Mouse (Mus musculus): ENCODE data around the gene Gm9844. TPM values are rescaled to one million over a fixed set of nuclear protein-coding genes. Genes with fewer than 3 reads are reported as not detected.

Gm9844 gene
- total and polyA plus RNA-seq, 3 experiments: 0.54 to 0.95 TPM; not detected in 1

DNA sequence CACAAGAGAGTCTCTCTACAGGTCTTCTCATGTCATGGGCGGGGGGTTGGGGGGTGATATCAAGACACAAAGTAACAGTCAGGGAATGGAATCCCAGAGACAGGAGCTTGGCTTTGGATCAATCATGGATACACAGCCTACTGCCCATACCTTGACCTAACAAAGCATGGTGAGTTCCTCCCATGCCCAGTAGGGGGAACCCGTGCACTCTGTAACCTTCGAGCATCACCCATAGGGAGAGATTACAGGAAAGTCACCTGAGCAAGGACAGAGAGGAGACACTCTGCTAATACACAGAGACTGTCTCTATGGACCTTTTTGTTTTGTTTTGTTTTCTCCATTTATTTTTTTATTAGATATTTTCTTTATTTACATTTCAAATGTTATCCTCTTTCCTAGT, 44.5 kb upstream of the Gm9844 start (continued):
- TF ChIP-seq JUND (IDR thresholded peaks at IDR 0.05; ENCODE audit: low read depth, low read length): no peak
- no peak for TF ChIP-seq MAFK (IDR thresholded peaks at IDR 0.05; ENCODE audit: borderline replicate concordance, low read depth, low read length)

DNA sequence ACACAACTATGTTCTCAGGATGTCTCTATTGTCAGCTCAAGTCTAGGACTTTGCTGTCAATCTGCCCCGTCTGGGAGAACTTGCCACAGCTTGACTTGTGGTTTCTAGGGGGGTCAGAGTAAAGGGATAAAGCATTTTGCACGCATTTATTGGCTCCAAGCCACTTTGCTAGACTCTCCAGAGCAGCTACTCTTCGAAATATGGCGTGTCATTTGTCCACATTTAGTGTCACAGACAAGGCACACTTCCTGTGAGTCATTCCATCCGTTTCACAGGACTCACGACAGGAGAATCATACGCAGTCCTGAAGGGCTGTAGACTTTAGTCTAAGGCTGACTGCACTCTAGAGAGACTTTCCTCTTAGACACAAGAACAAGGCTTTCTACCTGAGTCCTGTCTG, 37.6 kb upstream of the Gm9844 start:
- Histone ChIP-seq H3K9ac (ENCODE audit: control insufficient read depth, low read depth, low read length, poor library complexity, severe bottlenecking) (no peak overlapping the region), H3K4me1 (ENCODE audit: control insufficient read depth in 1 of 2, insufficient read depth in 2 of 2, low read length in 2 of 2) (no peaks in the 10 kb centered on the region), H3K27me3 (ENCODE audit: control insufficient read depth in 1 of 2, insufficient read depth in 2 of 2, low read length in 2 of 2) (no peaks in the 10 kb centered on the region), H3K79me2 (ENCODE audit: control insufficient read depth, insufficient read depth, low read length, poor library complexity) (no peaks in the 10 kb centered on the region), H3K27ac (ENCODE audit: control insufficient read depth, low read depth, low read length) (no peak overlapping the region), H3K4me3 (ENCODE audit: control insufficient read depth in 1 of 2, insufficient read depth in 1 of 2, low read depth in 2 of 2, low read length in 2 of 2) (no peak overlapping the region), H3K36me3 (ENCODE audit: control insufficient read depth in 1 of 2, insufficient read depth in 2 of 2, low read length in 2 of 2) (no peaks in the 10 kb centered on the region), H3K9me3 (replicated peaks; ENCODE audit: insufficient read depth, low read length) (no peaks in the 10 kb centered on the region)
- TF ChIP-seq ZC3H11A (IDR thresholded peaks at IDR 0.05; ENCODE audit: low read depth, low read length): no peak
- no peak for TF ChIP-seq MAZ (IDR thresholded peaks at IDR 0.05; ENCODE audit: low read depth, low read length)
- no peak for TF ChIP-seq UBTF (IDR thresholded peaks at IDR 0.05; ENCODE audit: borderline replicate concordance, insufficient read depth, low read depth, low read length)
- TF ChIP-seq ZKSCAN1 (IDR thresholded peaks at IDR 0.05; ENCODE audit: low read depth, low read length): no peak
- no peak for TF ChIP-seq JUND (IDR thresholded peaks at IDR 0.05; ENCODE audit: low read depth, low read length)
- no peak for TF ChIP-seq ZMIZ1 (IDR thresholded peaks at IDR 0.05; ENCODE audit: low read depth, low read length)
- no peak for TF ChIP-seq NELFE (IDR thresholded peaks at IDR 0.05; ENCODE audit: low read depth, low read length)
- TF ChIP-seq POLR2AphosphoS2 (IDR thresholded peaks at IDR 0.05; ENCODE audit: low read length): no peak
- no peak for TF ChIP-seq TBP (IDR thresholded peaks at IDR 0.05; ENCODE audit: low read depth, low read length)
- no peak for TF ChIP-seq MAFK (IDR thresholded peaks at IDR 0.05; ENCODE audit: borderline replicate concordance, low read depth, low read length)
- no peak for TF ChIP-seq USF1 (IDR thresholded peaks at IDR 0.05; ENCODE audit: low read depth, low read length)
- no peak for TF ChIP-seq E2F4 (IDR thresholded peaks at IDR 0.05; ENCODE audit: borderline replicate concordance, low read depth, low read length)
- no peak for TF ChIP-seq MEF2A (IDR thresholded peaks at IDR 0.05; ENCODE audit: extremely low read depth, insufficient replicate concordance, low read depth, low read length, poor library complexity, severe bottlenecking)
- TF ChIP-seq MYC (IDR thresholded peaks at IDR 0.05; ENCODE audit: low read depth, low read length): no peak
- TF ChIP-seq CHD1 (IDR thresholded peaks at IDR 0.05; ENCODE audit: low read depth, low read length): no peak
- no peak for TF ChIP-seq ETS1 (IDR thresholded peaks at IDR 0.05; ENCODE audit: low read depth, low read length)
- DNase-seq (ENCODE audit: low read depth, low spot score): no peak

- no peak for DNase-seq (ENCODE audit: low read depth, low spot score)
- Histone ChIP-seq H3K27me3 (ENCODE audit: control insufficient read depth in 1 of 2, insufficient read depth in 2 of 2, low read length in 2 of 2) (no peaks in the 10 kb centered on the region), H3K9me3 (replicated peaks; ENCODE audit: insufficient read depth, low read length) (no peaks in the 10 kb centered on the region), H3K27ac (ENCODE audit: control insufficient read depth, low read depth, low read length) (no peak overlapping the region), H3K4me1 (ENCODE audit: control insufficient read depth in 1 of 2, insufficient read depth in 2 of 2, low read length in 2 of 2) (no peaks in the 10 kb centered on the region), H3K9ac (ENCODE audit: control insufficient read depth, low read depth, low read length, poor library complexity, severe bottlenecking) (no peak overlapping the region), H3K4me3 (ENCODE audit: control insufficient read depth in 1 of 2, insufficient read depth in 1 of 2, low read depth in 2 of 2, low read length in 2 of 2) (no peak overlapping the region), H3K79me2 (ENCODE audit: control insufficient read depth, insufficient read depth, low read length, poor library complexity) (no peaks in the 10 kb centered on the region), H3K36me3 (ENCODE audit: control insufficient read depth in 1 of 2, insufficient read depth in 2 of 2, low read length in 2 of 2) (no peaks in the 10 kb centered on the region)
- no peak for TF ChIP-seq MAZ (IDR thresholded peaks at IDR 0.05; ENCODE audit: low read depth, low read length)
- TF ChIP-seq POLR2AphosphoS5 (IDR thresholded peaks at IDR 0.05; ENCODE audit: borderline replicate concordance, low read depth, low read length): no peak
- no peak for TF ChIP-seq E2F4 (IDR thresholded peaks at IDR 0.05; ENCODE audit: borderline replicate concordance, low read depth, low read length)
- TF ChIP-seq MAX (IDR thresholded peaks at IDR 0.05; ENCODE audit: low read length): no peak
- no peak for TF ChIP-seq SIN3A (IDR thresholded peaks at IDR 0.05; ENCODE audit: low read length)
- TF ChIP-seq GATA1 (IDR thresholded peaks at IDR 0.05; ENCODE audit: low read depth, low read length): no peak
- no peak for TF ChIP-seq RAD21 (IDR thresholded peaks at IDR 0.05; ENCODE audit: low read depth, low read length)
- no peak for TF ChIP-seq UBTF (IDR thresholded peaks at IDR 0.05; ENCODE audit: borderline replicate concordance, insufficient read depth, low read depth, low read length)
- TF ChIP-seq MAFK (IDR thresholded peaks at IDR 0.05; ENCODE audit: borderline replicate concordance, low read depth, low read length): no peak
- TF ChIP-seq JUND (IDR thresholded peaks at IDR 0.05; ENCODE audit: low read depth, low read length): no peak
- no peak for TF ChIP-seq BHLHE40 (IDR thresholded peaks at IDR 0.05; ENCODE audit: borderline replicate concordance, low read depth, low read length)
- TF ChIP-seq HCFC1 (IDR thresholded peaks at IDR 0.05; ENCODE audit: low read depth, low read length): no peak
- TF ChIP-seq USF1 (IDR thresholded peaks at IDR 0.05; ENCODE audit: low read depth, low read length): no peak
- no peak for TF ChIP-seq ETS1 (IDR thresholded peaks at IDR 0.05; ENCODE audit: low read depth, low read length)
- TF ChIP-seq MXI1 (IDR thresholded peaks at IDR 0.05; ENCODE audit: low read depth, low read length): no peak
- no peak for TF ChIP-seq ZKSCAN1 (IDR thresholded peaks at IDR 0.05; ENCODE audit: low read depth, low read length)
- no peak for TF ChIP-seq POLR2AphosphoS2 (IDR thresholded peaks at IDR 0.05; ENCODE audit: low read length)
These were observed 34.8 kb upstream of the Gm9844 start for GRCm38 (mm10) chr7:24827181-24827580.
